Mouse (Mus musculus) ES-Bruce4 (cell line): ENCODE measurements around the gene B3galnt2. TPM values are rescaled to one million over a fixed set of nuclear protein-coding genes. Genes with fewer than 3 reads are reported as not detected.
"Not testable (repeated sequence)": the region's sequence is repeated elsewhere in the genome, so short reads cannot be mapped to it uniquely, and the experiment has no call there.

Experiments used
- H3K27ac ChIP-seq: 2 replicates; pipeline ENCODE4 v1.5.1; 2012; ENCODE audit warnings: low read length, inconsistent platforms; ENCODE audit not compliant: insufficient read depth
- H3K27me3 ChIP-seq: 2 replicates; pipeline ENCODE4 v1.6.1; 2012; ENCODE audit warnings: mild to moderate bottlenecking, low read length, inconsistent platforms; ENCODE audit not compliant: control insufficient read depth, poor library complexity, insufficient read depth, severe bottlenecking
- H3K36me3 ChIP-seq: 2 replicates; pipeline ENCODE4 v1.6.1; 2012; ENCODE audit warnings: inconsistent platforms, mild to moderate bottlenecking, low read length, moderate library complexity; ENCODE audit not compliant: control insufficient read depth, poor library complexity, insufficient read depth, severe bottlenecking
- H3K4me1 ChIP-seq: one replicate; pipeline ENCODE4 v1.8.1; 2011; ENCODE audit warnings: low read length; ENCODE audit not compliant: control insufficient read depth, insufficient read depth
- H3K4me3 ChIP-seq: 2 replicates; pipeline ENCODE4 v1.5.1; 2011; ENCODE audit warnings: low read depth, mild to moderate bottlenecking, low read length
- H3K9ac ChIP-seq: 2 replicates; pipeline ENCODE4 v1.6.1; 2012; ENCODE audit warnings: low read depth, mild to moderate bottlenecking, inconsistent platforms; ENCODE audit not compliant: poor library complexity, severe bottlenecking
- H3K9me3 ChIP-seq: replicated peaks from 2 replicates; pipeline ENCODE4 v1.6.1; 2012; ENCODE audit warnings: mild to moderate bottlenecking, low read length, inconsistent platforms; ENCODE audit not compliant: control insufficient read depth, poor library complexity, insufficient read depth, severe bottlenecking
- CTCF ChIP-seq: IDR thresholded peaks from one replicate; pipeline ENCODE4 v1.8.1; 2011; ENCODE audit warnings: low read depth, low read length
- EP300 ChIP-seq: IDR thresholded peaks from 2 replicates; pipeline ENCODE4 v1.6.1; 2011; ENCODE audit warnings: low read depth, low read length; ENCODE audit not compliant: insufficient read depth
- POLR2A ChIP-seq: IDR thresholded peaks from one replicate; pipeline ENCODE4 v1.8.1; 2011; ENCODE audit warnings: low read length; ENCODE audit not compliant: insufficient read depth
- polyA plus RNA-seq: library from polyadenylated mRNA; stranded (reverse); fragments of >200 nt; gene quantifications from 2 replicates; pipeline ENCODE4 v1.2.4, GENCODE M21; 2011; ENCODE audit warnings: low read depth; ENCODE audit not compliant: missing spikeins, insufficient read depth, insufficient read length

B3galnt2 gene
- polyA plus RNA-seq, 1 experiment, result 46.2 TPM

DNA sequence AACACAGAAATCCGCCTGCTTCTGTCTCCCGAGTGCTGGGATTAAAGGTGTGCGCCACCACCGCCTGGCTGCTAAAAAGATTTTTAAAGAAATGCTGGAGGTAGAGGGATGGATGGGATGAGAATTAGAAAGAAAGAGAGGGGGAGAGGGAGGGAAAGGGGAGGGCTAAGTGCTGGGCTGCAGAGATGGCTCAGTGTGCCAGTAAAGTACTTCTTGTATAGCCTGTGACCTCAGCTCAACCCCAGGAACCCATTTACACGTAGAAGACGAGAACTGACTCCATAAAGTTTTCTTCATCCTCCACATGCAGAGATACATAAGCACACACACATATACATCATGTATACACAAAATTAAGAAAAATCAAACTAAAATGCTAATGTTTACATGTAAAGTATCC is 71.3 kb downstream of the B3galnt2 start:
- no peak overlapping the region for H3K27ac ChIP-seq
- H3K27me3 ChIP-seq, result no peaks in the 10 kb centered on the region
- no peaks in the 10 kb centered on the region for H3K4me1 ChIP-seq
- H3K9ac ChIP-seq, result no peak overlapping the region
- H3K36me3 ChIP-seq, result peaks cover 16% of the 10 kb centered on the region
- H3K4me3 ChIP-seq, result no peak overlapping the region
- TF ChIP-seq POLR2A (no peak), CTCF (no peak)
- no peaks in the 10 kb centered on the region for H3K9me3 ChIP-seq

DNA sequence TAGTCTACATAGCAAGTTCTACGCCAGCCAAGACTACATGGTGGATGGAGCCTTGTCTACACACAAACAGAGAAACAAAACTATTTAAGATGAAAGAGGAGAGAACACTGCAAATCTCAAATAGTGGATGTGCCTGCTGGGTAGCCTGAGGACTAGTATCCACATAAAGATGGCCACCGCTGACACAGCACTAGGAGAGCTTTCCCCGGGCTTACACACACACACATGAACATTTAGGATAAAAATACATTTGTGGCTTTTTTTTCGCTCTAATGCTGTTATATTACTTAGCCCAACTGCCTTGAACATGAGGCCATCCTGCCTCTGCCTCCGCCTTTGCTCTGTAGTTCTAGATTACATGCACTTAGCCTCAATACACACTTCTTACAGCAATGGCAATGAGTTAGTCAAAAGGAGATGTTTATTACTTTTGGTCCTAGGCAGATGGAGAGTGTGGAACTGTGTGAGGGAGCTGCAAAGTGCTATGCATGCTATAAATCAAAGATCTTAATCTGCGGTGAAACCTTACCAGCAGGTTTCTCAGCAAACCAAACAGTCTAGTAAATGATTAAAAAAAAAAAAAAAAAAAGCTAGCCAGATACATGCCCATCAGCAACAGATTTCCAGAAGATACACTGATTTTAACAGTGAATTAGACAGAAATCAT is 72.0 kb downstream of the B3galnt2 start:
- TF ChIP-seq CTCF, result no peak
- TF ChIP-seq EP300, result no peak
- no peak for TF ChIP-seq POLR2A
- Histone ChIP-seq H3K4me1 (no peaks in the 10 kb centered on the region), H3K9ac (no peak overlapping the region)

DNA sequence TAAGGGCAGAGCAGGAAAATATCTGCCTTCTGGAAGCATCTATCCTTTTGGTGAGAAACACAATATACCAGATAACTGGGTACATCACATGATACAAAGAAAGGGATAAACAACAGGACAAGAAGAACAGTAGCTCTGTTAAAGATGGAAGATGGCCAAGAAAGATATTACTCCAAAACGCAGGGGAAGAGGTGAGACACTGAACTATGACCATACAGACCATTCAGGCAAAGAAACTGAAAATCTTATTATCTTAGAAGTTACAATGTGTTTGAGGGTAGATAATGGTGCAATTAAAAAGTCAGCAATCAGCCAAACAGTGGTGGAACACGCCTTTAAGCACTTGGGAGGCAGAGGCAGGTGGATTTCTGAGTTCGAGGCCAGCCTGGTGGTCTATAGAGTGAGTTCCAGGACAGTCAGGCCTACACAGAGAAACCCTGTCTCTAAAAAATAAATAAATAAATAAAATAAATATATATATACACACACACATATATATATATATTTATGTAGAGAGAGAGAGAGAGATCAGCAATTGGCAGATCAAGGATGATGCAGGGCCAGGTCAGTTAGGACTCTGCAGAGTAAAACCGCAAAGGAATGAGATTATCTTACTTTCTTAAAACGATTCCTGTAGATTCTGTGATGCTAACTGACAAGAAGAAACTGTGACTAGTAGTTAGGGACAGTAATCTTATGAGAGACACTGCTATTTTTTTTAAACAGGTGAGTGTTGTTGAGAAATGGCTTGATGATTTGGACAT is 79.2 kb downstream of the B3galnt2 start:
- Histone ChIP-seq H3K4me3 (no peak overlapping the region), H3K36me3 (peaks cover 4% of the 10 kb centered on the region), H3K9me3 (no peaks in the 10 kb centered on the region), H3K27me3 (no peaks in the 10 kb centered on the region), H3K27ac (peak overlapping the region; percentile 58), H3K9ac (peak overlapping the region; percentile 69; the same call in 1 of the 2 replicates), H3K4me1 (peaks cover 3% of the 10 kb centered on the region)
- TF ChIP-seq CTCF (no peak), POLR2A (no peak), EP300 (no peak)

More for the DNA sequence above, 72.0 kb downstream of the B3galnt2 start:
- no peaks in the 10 kb centered on the region for H3K27me3 ChIP-seq
- no peak overlapping the region for H3K4me3 ChIP-seq
- H3K27ac ChIP-seq, result no peak overlapping the region
- H3K9me3 ChIP-seq, result no peaks in the 10 kb centered on the region
- peaks cover 16% of the 10 kb centered on the region for H3K36me3 ChIP-seq

DNA sequence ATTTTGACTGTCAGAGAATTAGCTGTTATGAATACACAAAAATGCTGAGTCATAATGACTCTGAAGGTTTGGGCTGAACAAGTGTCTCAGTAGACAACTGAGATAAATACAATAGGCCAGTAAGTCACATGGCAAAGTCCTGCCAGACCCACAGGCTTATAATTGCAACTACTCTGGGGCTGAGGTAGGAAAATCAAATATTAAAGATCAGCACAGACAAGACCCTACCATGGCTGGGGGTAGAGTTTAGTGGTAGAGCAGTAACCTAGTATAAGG is 79.7 kb downstream of the B3galnt2 start:
- Histone ChIP-seq H3K36me3 (no peaks in the 10 kb centered on the region; the same call in none of the 2 replicates), H3K4me3 (no peak overlapping the region), H3K4me1 (peaks cover 3% of the 10 kb centered on the region), H3K27me3 (no peaks in the 10 kb centered on the region), H3K9me3 (no peaks in the 10 kb centered on the region), H3K9ac (peak overlapping the region; percentile 69), H3K27ac (peak overlapping the region; percentile 92)
- no peak for TF ChIP-seq POLR2A
- TF ChIP-seq CTCF, result no peak
- no peak for TF ChIP-seq EP300

DNA sequence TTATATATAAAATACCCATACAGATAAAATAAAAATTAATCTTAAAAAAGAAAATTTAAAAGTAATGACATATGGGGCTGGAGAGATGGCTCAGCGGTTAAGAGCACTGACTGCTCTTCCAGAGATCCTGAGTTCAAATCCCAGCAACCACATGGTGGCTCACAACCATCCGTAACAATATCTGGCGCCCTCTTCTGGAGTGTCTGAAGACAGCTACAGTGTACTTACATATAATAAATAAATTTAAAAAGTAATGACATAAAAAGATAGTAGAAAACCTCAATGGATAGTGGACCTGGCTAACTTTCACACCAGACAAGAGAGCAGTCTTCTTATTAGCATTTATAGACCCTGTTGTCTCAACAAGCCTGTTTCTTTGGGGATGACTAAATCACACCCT is 81.1 kb downstream of the B3galnt2 start:
- H3K9ac ChIP-seq, H3K36me3 ChIP-seq, H3K4me1 ChIP-seq, H3K27ac ChIP-seq, H3K9me3 ChIP-seq, H3K4me3 ChIP-seq, H3K27me3 ChIP-seq: not testable (repeated sequence)

DNA sequence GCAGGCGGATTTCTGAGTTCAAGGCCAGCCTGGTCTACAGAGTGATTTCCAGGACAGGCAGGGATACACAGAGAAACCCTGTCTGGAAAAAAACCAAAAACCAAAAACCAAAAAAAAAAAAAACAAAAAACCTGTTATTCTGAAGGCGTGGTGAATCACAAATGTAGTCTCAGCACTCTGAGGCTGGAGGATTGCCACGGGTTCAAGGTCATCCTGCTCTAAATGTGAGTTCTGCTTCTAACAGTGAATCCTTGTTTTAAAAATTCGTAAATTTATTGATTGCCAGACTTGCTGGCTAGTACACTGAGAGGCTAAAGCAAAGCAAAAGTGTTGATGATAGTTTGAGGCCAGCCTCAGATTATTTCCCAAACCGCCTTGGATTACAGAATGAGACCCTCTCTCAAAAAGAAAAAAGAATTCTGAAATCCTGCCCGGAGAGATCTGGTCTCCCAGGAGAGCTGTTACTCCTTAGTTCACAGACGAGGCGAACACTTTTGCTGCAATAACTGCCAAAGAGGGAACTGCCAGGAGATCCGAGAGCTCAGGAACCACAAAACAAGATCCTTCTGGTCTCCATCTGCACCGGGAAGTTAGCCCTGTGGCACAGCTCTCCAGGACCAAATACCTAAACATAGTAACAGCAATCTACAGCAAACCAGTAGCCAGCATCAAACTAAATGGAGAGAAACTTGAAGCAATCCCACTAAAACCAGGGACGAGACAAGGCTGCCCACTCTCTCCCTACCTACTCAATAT is 81.8 kb downstream of the B3galnt2 start:
- H3K27ac ChIP-seq, result peak overlapping the region; percentile 54; the same call in 1 of the 2 replicates
- H3K27me3 ChIP-seq, result no peaks in the 10 kb centered on the region
- H3K36me3 ChIP-seq, result no peaks in the 10 kb centered on the region; the same call in 1 of the 2 replicates
- no peak for TF ChIP-seq CTCF
- TF ChIP-seq POLR2A, result no peak
- no peaks in the 10 kb centered on the region for H3K9me3 ChIP-seq
- H3K4me1 ChIP-seq, result peaks cover 3% of the 10 kb centered on the region
- H3K9ac ChIP-seq, result peak overlapping the region; percentile 43
- H3K4me3 ChIP-seq, result no peak overlapping the region
